Mouse (Mus musculus) neutrophil, adult 59 days (primary cell): ENCODE results near the gene Lamtor3. TPM values are rescaled to one million over a fixed set of nuclear protein-coding genes. Genes with fewer than 3 reads are reported as not detected.

Experiments used
- total RNA-seq, 2 experiments: library from RNA; stranded (reverse); gene quantifications; 1 replicate in 1 of 2; 2 replicates in 1 of 2; pipeline ENCODE4 v1.2.4; 2023

The Lamtor3 gene
- total RNA-seq: 10 to 100 TPM; 62.0 to 78.3 TPM

DNA sequence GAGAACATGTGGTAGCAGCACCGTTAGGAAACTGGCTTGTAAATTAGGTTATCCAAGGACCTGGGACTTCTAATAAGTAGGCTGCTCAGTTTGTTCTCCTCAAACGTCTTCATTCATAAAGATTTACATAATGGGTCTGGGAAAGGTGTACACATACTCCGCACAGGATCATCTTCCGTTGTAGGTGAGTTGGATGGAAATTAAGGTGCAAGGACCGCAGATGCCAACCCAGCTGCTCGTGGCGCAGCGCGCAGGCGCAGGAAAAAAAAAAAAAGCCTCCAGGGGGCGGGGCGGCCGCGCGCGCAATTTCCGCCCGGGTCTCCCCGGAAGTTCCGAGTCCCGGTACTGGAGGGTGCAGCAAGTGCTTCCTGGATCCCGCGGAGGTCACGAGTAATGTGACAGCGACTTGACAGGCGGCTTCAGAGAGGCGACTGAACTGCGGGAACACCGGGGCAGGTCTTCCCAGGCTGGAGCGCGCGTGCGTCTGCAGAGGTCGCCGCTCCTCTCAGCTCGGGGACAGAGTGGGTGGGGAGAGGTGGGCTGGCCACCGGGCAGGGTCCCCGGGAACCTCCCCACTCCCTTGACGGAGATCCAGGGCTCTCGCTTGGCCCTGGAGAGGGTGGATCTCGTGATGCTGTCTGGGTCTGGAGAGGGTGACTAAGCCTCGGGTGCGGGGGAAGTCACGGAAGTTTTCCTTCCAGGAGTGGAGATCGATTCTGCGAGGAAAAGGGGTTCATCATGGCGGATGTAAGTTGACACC lies at the start of gene Lamtor3:
Gene Lamtor3 (plus strand): TSS at position 335 of the 760 bp plus-strand sequence.

Other genes starting within 250 kb of the Lamtor3 start
- not detected for gene Gm21962, start 247.0 kb upstream of the Lamtor3 start, total RNA-seq
- gene H2afz, start 54.0 kb upstream of the Lamtor3 start, total RNA-seq: 100 to 1,000 TPM; 464 to 488 TPM
- gene Dnajb14, start 50.8 kb upstream of the Lamtor3 start, total RNA-seq: 10 to 100 TPM; 15.9 to 23.9 TPM
- 10 to 100 TPM; 44.5 to 48.6 TPM for gene Dapp1, start 63.0 kb downstream of the Lamtor3 start, total RNA-seq
- not detected for gene 1110002E22Rik, start 146.5 kb downstream of the Lamtor3 start, total RNA-seq
- not detected for gene Gm5105, start 148.9 kb downstream of the Lamtor3 start, total RNA-seq
- gene Trmt10a, start 224.9 kb downstream of the Lamtor3 start, total RNA-seq: 1 to 10 TPM; 3.6 to 3.9 TPM
- gene Mttp, start 226.5 kb downstream of the Lamtor3 start, total RNA-seq: under 1 TPM; 0.53 to 0.69 TPM